Comparison of ENCODE assay signal across 26 mouse cellular contexts in genomic region chr2:147830551-147830950, GRCm38 (mm10).
DNase-seq lines count a peak whose midpoint lies in the region; ATAC-seq and TF ChIP-seq lines count a peak whose summit lies in the region.
"Had no signal": no experiment of that assay in that cellular context is flagged by ENCODE, and none has a peak within 500 bp of the region (broad histone marks: within the 10 kb centered on the region; RNA-seq: fewer than 3 reads in every experiment).

No protein-coding gene starts in this region.

- no peak overlapping the region for H3K27ac ChIP-seq in liver, adult 2 months (replicated peaks; ENCODE audit: insufficient read depth, low read depth, low read length)
- H3K27ac ChIP-seq in liver, embryonic 12.5 days = no peak overlapping the region
- H3K27ac ChIP-seq in neural tube, embryonic 15.5 days (replicated peaks) = no peak overlapping the region
- H3K27ac ChIP-seq in forebrain, embryonic 10.5 days = no peak overlapping the region
- H3K27ac ChIP-seq: embryonic facial prominence, embryonic 12.5 days; embryonic facial prominence, embryonic 15.5 days; forebrain, embryonic 12.5 days; forebrain, embryonic 15.5 days; heart, adult 2 months; heart, embryonic 10.5 days; heart, embryonic 13.5 days; hindbrain, embryonic 15.5 days had no signal

- no peak for ATAC-seq in liver, embryonic 12.5 days
- no peak for ATAC-seq in neural tube, embryonic 15.5 days (ENCODE audit: low FRiP score)
- ATAC-seq: forebrain, embryonic 15.5 days; Patski had no signal

- no peak overlapping the region for H3K4me3 ChIP-seq in liver, adult 2 months (ENCODE audit: insufficient read depth, low read depth, low read length)
- H3K4me3 ChIP-seq in liver, embryonic 12.5 days = no peak overlapping the region
- no peak overlapping the region for H3K4me3 ChIP-seq in neural tube, embryonic 15.5 days (replicated peaks)
- no peak overlapping the region for H3K4me3 ChIP-seq in forebrain, embryonic 10.5 days
- H3K4me3 ChIP-seq: embryonic facial prominence, embryonic 12.5 days; embryonic facial prominence, embryonic 15.5 days; forebrain, embryonic 12.5 days; forebrain, embryonic 15.5 days; heart, adult 2 months; heart, embryonic 10.5 days; heart, embryonic 13.5 days; hindbrain, embryonic 15.5 days had no signal

- no peaks in the 10 kb centered on the region for H3K4me1 ChIP-seq in liver, adult 2 months (ENCODE audit: control insufficient read depth, insufficient read depth, low read length)
- H3K4me1 ChIP-seq in liver, embryonic 12.5 days = no peaks in the 10 kb centered on the region
- H3K4me1 ChIP-seq in neural tube, embryonic 15.5 days = no peaks in the 10 kb centered on the region
- H3K4me1 ChIP-seq in forebrain, embryonic 10.5 days = no peaks in the 10 kb centered on the region
- H3K4me1 ChIP-seq: embryonic facial prominence, embryonic 12.5 days; embryonic facial prominence, embryonic 15.5 days; forebrain, embryonic 15.5 days; heart, embryonic 10.5 days; heart, embryonic 13.5 days; hindbrain, embryonic 15.5 days had no signal

- no peak for TF ChIP-seq CTCF in liver, adult 2 months (IDR thresholded peaks at IDR 0.05; ENCODE audit: low read depth, low read length)

- TF ChIP-seq POLR2A in liver, adult 2 months (IDR thresholded peaks at IDR 0.05; ENCODE audit: extremely low read depth, insufficient read depth, low read length) = no peak

- no peak overlapping the region for H3K4me2 ChIP-seq in liver, embryonic 12.5 days
- H3K4me2 ChIP-seq in neural tube, embryonic 15.5 days = no peak overlapping the region
- H3K4me2 ChIP-seq: embryonic facial prominence, embryonic 12.5 days; embryonic facial prominence, embryonic 15.5 days; forebrain, embryonic 12.5 days; forebrain, embryonic 15.5 days; heart, embryonic 13.5 days; hindbrain, embryonic 15.5 days had no signal

- H3K9ac ChIP-seq in liver, adult 2 months (ENCODE audit: low read depth, low read length) = no peak overlapping the region
- H3K9ac ChIP-seq in liver, embryonic 12.5 days = no peak overlapping the region
- H3K9ac ChIP-seq in neural tube, embryonic 15.5 days (replicated peaks) = no peak overlapping the region
- H3K9ac ChIP-seq: embryonic facial prominence, embryonic 12.5 days; embryonic facial prominence, embryonic 15.5 days; forebrain, embryonic 12.5 days; forebrain, embryonic 15.5 days; heart, embryonic 13.5 days; hindbrain, embryonic 15.5 days had no signal

- no peaks in the 10 kb centered on the region for H3K9me3 ChIP-seq in liver, embryonic 12.5 days (replicated peaks)
- H3K9me3 ChIP-seq in neural tube, embryonic 15.5 days (replicated peaks) = no peaks in the 10 kb centered on the region
- no peaks in the 10 kb centered on the region for H3K9me3 ChIP-seq in forebrain, embryonic 10.5 days
- H3K9me3 ChIP-seq: embryonic facial prominence, embryonic 12.5 days; embryonic facial prominence, embryonic 15.5 days; forebrain, embryonic 12.5 days; forebrain, embryonic 15.5 days; heart, embryonic 10.5 days; heart, embryonic 13.5 days; hindbrain, embryonic 15.5 days had no signal

- 15% methylated on average over 6 of the region's 6 CpGs for WGBS in liver, adult 2 months
- WGBS in liver, embryonic 12.5 days (ENCODE audit: insufficient replicate concordance) = 44% methylated on average over 6 of the region's 6 CpGs
- 5% methylated on average over 6 of the region's 6 CpGs for WGBS in neural tube, embryonic 15.5 days
- WGBS in forebrain, embryonic 10.5 days = 51% methylated on average over 6 of the region's 6 CpGs

- no peaks in the 10 kb centered on the region for H3K36me3 ChIP-seq in liver, adult 2 months (ENCODE audit: control insufficient read depth, insufficient read depth, low read length)
- H3K36me3 ChIP-seq in liver, embryonic 12.5 days = no peaks in the 10 kb centered on the region
- no peaks in the 10 kb centered on the region for H3K36me3 ChIP-seq in neural tube, embryonic 15.5 days
- no peaks in the 10 kb centered on the region for H3K36me3 ChIP-seq in forebrain, embryonic 10.5 days (replicated peaks)
- H3K36me3 ChIP-seq: embryonic facial prominence, embryonic 12.5 days; embryonic facial prominence, embryonic 15.5 days; forebrain, embryonic 12.5 days; forebrain, embryonic 15.5 days; heart, embryonic 10.5 days; heart, embryonic 13.5 days; hindbrain, embryonic 15.5 days had no signal

- no peaks in the 10 kb centered on the region for H3K79me2 ChIP-seq in liver, adult 2 months (ENCODE audit: control insufficient read depth, insufficient read depth, low read length)

- peak; percentile 81 for DNase-seq in liver, adult 2 months (ENCODE audit: extremely low read depth, low read depth, low spot score)
- DNase-seq in neural tube, embryonic 10.5 days (ENCODE audit: extremely low spot score, low spot score) = peak; percentile 19
- peak; percentile 37 for DNase-seq in embryo, embryonic 11 days
- DNase-seq in yolk sac, embryonic 10.5 days (ENCODE audit: low spot score) = peak; percentile 83
- no peak for DNase-seq in forebrain, embryonic 10.5 days (ENCODE audit: extremely low spot score, low spot score)
- DNase-seq in kidney, postnatal 10 days = no peak
- DNase-seq: adrenal gland, postnatal 10 days; adrenal gland, postnatal 36 days; cerebellum, adult 18-20 months; cerebellum, adult 9-10 months; cerebellum, postnatal 14 days; gastrocnemius, postnatal 10 days; gastrocnemius, postnatal 36 days; heart, adult 2 months; heart, postnatal 14 days; heart, postnatal 4 days had no signal

- H3K27me3 ChIP-seq in liver, adult 2 months (ENCODE audit: control insufficient read depth, insufficient read depth, low read length) = no peaks in the 10 kb centered on the region; the same call in 1 of the 2 replicates
- H3K27me3 ChIP-seq in liver, embryonic 12.5 days (replicated peaks) = no peaks in the 10 kb centered on the region
- no peaks in the 10 kb centered on the region for H3K27me3 ChIP-seq in neural tube, embryonic 15.5 days (replicated peaks)
- no peaks in the 10 kb centered on the region for H3K27me3 ChIP-seq in forebrain, embryonic 10.5 days (ENCODE audit: poor library complexity, severe bottlenecking)
- H3K27me3 ChIP-seq: embryonic facial prominence, embryonic 12.5 days; embryonic facial prominence, embryonic 15.5 days; forebrain, embryonic 12.5 days; forebrain, embryonic 15.5 days; heart, embryonic 13.5 days; hindbrain, embryonic 15.5 days; Patski had no signal

Comparison
In these comparisons a context has a peak if more than half of its experiments do, and no peak if none do; other contexts are left out.
1. DNase-seq: peak in liver, adult 2 months (single experiment), neural tube, embryonic 10.5 days (single experiment), embryo, embryonic 11 days (single experiment) and yolk sac, embryonic 10.5 days (single experiment); none in forebrain, embryonic 10.5 days (single experiment) and kidney, postnatal 10 days (single experiment).